Mouse (Mus musculus) embryonic facial prominence, embryonic 14.5 days (tissue): ENCODE results near the gene Dnajb14. TPM values are rescaled to one million over a fixed set of nuclear protein-coding genes. Genes with fewer than 3 reads are reported as not detected.

Experiments used
- polyA plus RNA-seq: library from polyadenylated mRNA; unstranded; fragments of >200 nt; fragmentation: Nextera tagmentation; extraction: Ambion mirVana; gene quantifications from 2 replicates; pipeline ENCODE4 v1.2.1, GENCODE M21; 2014

Dnajb14 gene
- polyA plus RNA-seq, 1 experiment from 2014 or later = 13.5 TPM

Other genes with a start within 250 kb of the Dnajb14 start
- gene Ddit4l, start 246.1 kb upstream of the Dnajb14 start, polyA plus RNA-seq = 31.3 and 32.4 TPM in 2 replicates
- gene Gm21962, start 196.2 kb upstream of the Dnajb14 start, polyA plus RNA-seq = not detected in 2 replicates
- gene H2afz, start 3.2 kb upstream of the Dnajb14 start, polyA plus RNA-seq = 1,328 and 1,383 TPM in 2 replicates
- gene Lamtor3, start 50.8 kb downstream of the Dnajb14 start, polyA plus RNA-seq = 108 and 112 TPM in 2 replicates
- 9.0 and 9.4 TPM in 2 replicates for gene Dapp1, start 113.9 kb downstream of the Dnajb14 start, polyA plus RNA-seq
- 5.5 and 7.5 TPM in 2 replicates for gene 1110002E22Rik, start 197.4 kb downstream of the Dnajb14 start, polyA plus RNA-seq
- 0.26 and 0.75 TPM in 2 replicates for gene Gm5105, start 199.7 kb downstream of the Dnajb14 start, polyA plus RNA-seq